Mouse (Mus musculus) forebrain, embryonic 12.5 days (tissue): ENCODE measurements around the gene Mesd. TPM values are rescaled to one million over a fixed set of nuclear protein-coding genes. Genes with fewer than 3 reads are reported as not detected.
A peak's percentile ranks its signal among the peaks of the same experiment; 100 is the strongest.

Experiments used
- ATAC-seq: fragments of 200-750 bp; cut with Nextera tagmentation; 2 replicates; pipeline ENCODE4 v1.8.0; 2017; ENCODE audit warnings: moderate TSS enrichment; ENCODE audit not compliant: low FRiP score
- H3K27ac ChIP-seq: fragments of 300-500 bp; sonication (generic); 2 replicates; pipeline ENCODE4 v1.5.1; 2016; ENCODE audit warnings: mild to moderate bottlenecking
- H3K27me3 ChIP-seq: fragments of 300-500 bp; sonication (generic); 2 replicates; pipeline ENCODE4 v1.6.1; 2016; ENCODE audit warnings: mild to moderate bottlenecking
- H3K36me3 ChIP-seq: fragments of 300-500 bp; sonication (generic); replicated peaks from 2 replicates; pipeline ENCODE4 v1.6.1; 2016; ENCODE audit warnings: mild to moderate bottlenecking
- H3K4me1 ChIP-seq: fragments of 300-500 bp; sonication (generic); 2 replicates; pipeline ENCODE4 v1.6.1; 2016
- H3K4me2 ChIP-seq: fragments of 300-500 bp; sonication (generic); 2 replicates; pipeline ENCODE4 v1.6.1; 2016; ENCODE audit warnings: mild to moderate bottlenecking, moderate library complexity
- H3K4me3 ChIP-seq: fragments of 300-500 bp; sonication (generic); replicated peaks from 2 replicates; pipeline ENCODE4 v1.5.1; 2016; ENCODE audit warnings: mild to moderate bottlenecking
- H3K9ac ChIP-seq: fragments of 300-500 bp; sonication (generic); 2 replicates; pipeline ENCODE4 v1.6.1; 2016; ENCODE audit warnings: mild to moderate bottlenecking
- H3K9me3 ChIP-seq: fragments of 300-500 bp; sonication (generic); 2 replicates; pipeline ENCODE4 v1.6.1; 2016
- WGBS: fragments of 180-500 bp; shearing (Covaris S2); methylation state at CpG from one replicate; pipeline ENCODE4 v1.1.7; 2016; 5-methylcytosine and 5-hydroxymethylcytosine counted together
- polyA plus RNA-seq: library from polyadenylated mRNA; unstranded; fragments of >200 nt; fragmentation: Nextera tagmentation; extraction: Ambion mirVana; gene quantifications from 2 replicates; pipeline ENCODE4 v1.2.1, GENCODE M21; 2016

Mesd gene
- polyA plus RNA-seq, 1 experiment from 2014 or later = 80.8 TPM

GRCm38 (mm10) chr7:83856353-83857207, 27.7 kb upstream of the Mesd start:
- no peak overlapping the region for H3K4me2 ChIP-seq
- no peaks in the 10 kb centered on the region for H3K36me3 ChIP-seq
- H3K4me1 ChIP-seq = 0 out of 2 replicates have a peak, but pooled peaks cover 11% of the 10 kb centered on the region
- no peak overlapping the region for H3K4me3 ChIP-seq
- H3K9me3 ChIP-seq = no peaks in the 10 kb centered on the region
- no peaks in the 10 kb centered on the region for H3K27me3 ChIP-seq
- no peak overlapping the region for H3K9ac ChIP-seq
- 85% methylated on average over 9 of the region's 9 CpGs for WGBS
- no peak for ATAC-seq
- H3K27ac ChIP-seq = no peak overlapping the region

GRCm38 (mm10) chr7:83857208-83857488, 27.1 kb upstream of the Mesd start:
- no peak overlapping the region for H3K9ac ChIP-seq
- H3K4me1 ChIP-seq = 0 out of 2 replicates have a peak, but pooled peaks cover 7% of the 10 kb centered on the region
- H3K27me3 ChIP-seq = no peaks in the 10 kb centered on the region
- WGBS = 85% methylated on average over 2 of the region's 2 CpGs
- no peaks in the 10 kb centered on the region for H3K36me3 ChIP-seq
- no peak for ATAC-seq
- no peak overlapping the region for H3K27ac ChIP-seq
- H3K4me2 ChIP-seq = no peak overlapping the region
- no peak overlapping the region for H3K4me3 ChIP-seq
- H3K9me3 ChIP-seq = no peaks in the 10 kb centered on the region

- Histone ChIP-seq H3K4me2 (no peak overlapping the region), H3K27me3 (no peaks in the 10 kb centered on the region), H3K4me3 (no peak overlapping the region), H3K9me3 (no peaks in the 10 kb centered on the region), H3K27ac (no peak overlapping the region), H3K9ac (no peak overlapping the region), H3K4me1 (no peaks in the 10 kb centered on the region), H3K36me3 (no peaks in the 10 kb centered on the region)
- ATAC-seq = no peak
- 96% methylated on average over 3 of the region's 3 CpGs for WGBS
Observed at GRCm38 (mm10) chr7:83857921-83858320, 26.3 kb upstream of the Mesd start.

- no peak overlapping the region for H3K4me2 ChIP-seq
- no peak overlapping the region for H3K9ac ChIP-seq
- no peaks in the 10 kb centered on the region for H3K4me1 ChIP-seq
- no peak for ATAC-seq
- no peaks in the 10 kb centered on the region for H3K9me3 ChIP-seq
- no peaks in the 10 kb centered on the region for H3K27me3 ChIP-seq
- 60% methylated on average over 4 of the region's 4 CpGs for WGBS
- H3K36me3 ChIP-seq = no peaks in the 10 kb centered on the region
- no peak overlapping the region for H3K4me3 ChIP-seq
- H3K27ac ChIP-seq = no peak overlapping the region
Observed at GRCm38 (mm10) chr7:83859378-83860083, 24.7 kb upstream of the Mesd start.

GRCm38 (mm10) chr7:83863554-83863953, 20.7 kb upstream of the Mesd start:
- 63% methylated on average over 2 of the region's 2 CpGs for whole genome bisulfite sequencing
- H3K9ac ChIP-seq = no peak overlapping the region
- H3K4me3 ChIP-seq = no peak overlapping the region
- no peaks in the 10 kb centered on the region for H3K27me3 ChIP-seq
- no peaks in the 10 kb centered on the region for H3K36me3 ChIP-seq
- no peaks in the 10 kb centered on the region for H3K4me1 ChIP-seq
- no peak for ATAC-seq
- no peak overlapping the region for H3K4me2 ChIP-seq
- no peaks in the 10 kb centered on the region for H3K9me3 ChIP-seq
- H3K27ac ChIP-seq = no peak overlapping the region

GRCm38 (mm10) chr7:83868200-83868599, 16.1 kb upstream of the Mesd start:
- ATAC-seq = no peak
- WGBS = 68% methylated on average over 3 of the region's 3 CpGs
- no peak overlapping the region for H3K9ac ChIP-seq

GRCm38 (mm10) chr7:83869839-83870543, 14.3 kb upstream of the Mesd start:
- Histone ChIP-seq H3K4me3 (no peak overlapping the region), H3K36me3 (no peaks in the 10 kb centered on the region), H3K9ac (no peak overlapping the region; the same call in 1 of the 2 replicates), H3K9me3 (no peaks in the 10 kb centered on the region), H3K4me2 (no peak overlapping the region), H3K4me1 (peaks cover 8% of the 10 kb centered on the region), H3K27ac (no peak overlapping the region), H3K27me3 (no peaks in the 10 kb centered on the region)
- 33% methylated on average over 5 of the region's 5 CpGs for WGBS
- no peak for ATAC-seq

More at GRCm38 (mm10) chr7:83868200-83868599, 16.1 kb upstream of the Mesd start:
- H3K4me2 ChIP-seq = no peak overlapping the region
- peaks cover 8% of the 10 kb centered on the region for H3K4me1 ChIP-seq
- no peak overlapping the region for H3K4me3 ChIP-seq
- H3K36me3 ChIP-seq = no peaks in the 10 kb centered on the region
- no peaks in the 10 kb centered on the region for H3K27me3 ChIP-seq
- no peak overlapping the region for H3K27ac ChIP-seq
- H3K9me3 ChIP-seq = no peaks in the 10 kb centered on the region

- Histone ChIP-seq H3K4me2 (no peak overlapping the region), H3K4me3 (no peak overlapping the region), H3K36me3 (peaks cover 9% of the 10 kb centered on the region), H3K9ac (no peak overlapping the region), H3K27me3 (no peaks in the 10 kb centered on the region), H3K9me3 (0 out of 2 replicates have a peak, but pooled peaks cover 1% of the 10 kb centered on the region), H3K4me1 (peaks cover 37% of the 10 kb centered on the region), H3K27ac (no peak overlapping the region)
- ATAC-seq = no peak
- WGBS = 85% methylated on average over 3 of the region's 3 CpGs
Observed at GRCm38 (mm10) chr7:83877088-83877487, 7.2 kb upstream of the Mesd start.

- H3K9me3 ChIP-seq = 0 out of 2 replicates have a peak, but pooled peaks cover 5% of the 10 kb centered on the region
- H3K9ac ChIP-seq = no peak overlapping the region
- WGBS = 3% methylated on average over 5 of the region's 5 CpGs
- ATAC-seq = no peak
- no peak overlapping the region for H3K4me3 ChIP-seq
- H3K27ac ChIP-seq = no peak overlapping the region
- H3K4me1 ChIP-seq = peaks cover 53% of the 10 kb centered on the region
- no peaks in the 10 kb centered on the region for H3K27me3 ChIP-seq
- H3K4me2 ChIP-seq = peak overlapping the region; percentile 13; the same call in 1 of the 2 replicates
- peaks cover 14% of the 10 kb centered on the region for H3K36me3 ChIP-seq
Observed at GRCm38 (mm10) chr7:83878676-83879448, 5.4 kb upstream of the Mesd start.

- WGBS = 91% methylated on average over 35 of the region's 35 CpGs
- no peak for ATAC-seq
- no peak overlapping the region for H3K27ac ChIP-seq
Observed at GRCm38 (mm10) chr7:83882150-83882632, 2.1 kb upstream of the Mesd start.

GRCm38 (mm10) chr7:83882633-83883275, 1.5 kb upstream of the Mesd start:
- peak overlapping the region; percentile 80 for H3K9ac ChIP-seq
- WGBS = 22% methylated on average over 56 of the region's 56 CpGs

More at GRCm38 (mm10) chr7:83882150-83882632, 2.1 kb upstream of the Mesd start:
- peak overlapping the region; percentile 84 for H3K4me2 ChIP-seq
- H3K4me3 ChIP-seq = peak overlapping the region; percentile 64
- no peaks in the 10 kb centered on the region for H3K27me3 ChIP-seq
- H3K36me3 ChIP-seq = peaks cover 10% of the 10 kb centered on the region
- peaks cover 9% of the 10 kb centered on the region; the same call in 1 of the 2 replicates for H3K9me3 ChIP-seq
- H3K9ac ChIP-seq = no peak overlapping the region; the same call in 1 of the 2 replicates
- peaks cover 62% of the 10 kb centered on the region for H3K4me1 ChIP-seq

More at GRCm38 (mm10) chr7:83882633-83883275, 1.5 kb upstream of the Mesd start:
- Histone ChIP-seq H3K4me1 (peaks cover 61% of the 10 kb centered on the region), H3K27ac (peak overlapping the region; percentile 92), H3K27me3 (no peaks in the 10 kb centered on the region), H3K9me3 (peaks cover 9% of the 10 kb centered on the region; the same call in 1 of the 2 replicates), H3K4me3 (peak overlapping the region; percentile 64), H3K4me2 (peak overlapping the region; percentile 84), H3K36me3 (peaks cover 10% of the 10 kb centered on the region)
- ATAC-seq = peak; percentile 13
